Mouse (Mus musculus) forebrain, embryonic 11.5 days (tissue): ENCODE measurements around the gene Bcl2. TPM values are rescaled to one million over a fixed set of nuclear protein-coding genes. Genes with fewer than 3 reads are reported as not detected.

Experiments used
- ATAC-seq: fragments of 200-750 bp; cut with Nextera tagmentation; replicated peaks from 2 replicates; pipeline ENCODE4 v1.8.0; 2017; ENCODE audit warnings: moderate TSS enrichment; ENCODE audit not compliant: low FRiP score
- DNase-seq: peaks from one replicate; pipeline ENCODE4 v3.0.0-alpha.2; 2017; ENCODE audit warnings: low spot score
- H3K27ac ChIP-seq: fragments of 300-500 bp; sonication (generic); 2 replicates; pipeline ENCODE4 v1.5.1; 2014; ENCODE audit warnings: low read depth, low read length
- H3K27me3 ChIP-seq: fragments of 300-500 bp; sonication (generic); 2 replicates; pipeline ENCODE4 v1.6.1; 2014; ENCODE audit warnings: mild to moderate bottlenecking, low read length, mixed read lengths; ENCODE audit not compliant: control insufficient read depth, insufficient read depth
- H3K36me3 ChIP-seq: fragments of 300-500 bp; sonication (generic); 2 replicates; pipeline ENCODE4 v1.6.1; 2014; ENCODE audit warnings: mild to moderate bottlenecking, low read length, moderate library complexity, mixed read lengths; ENCODE audit not compliant: control insufficient read depth, insufficient read depth
- H3K4me1 ChIP-seq: fragments of 300-500 bp; sonication (generic); replicated peaks from 2 replicates; pipeline ENCODE4 v1.6.1; 2014; ENCODE audit warnings: low read length, mixed read lengths; ENCODE audit not compliant: control insufficient read depth, insufficient read depth
- H3K4me2 ChIP-seq: fragments of 300-500 bp; sonication (generic); 2 replicates; pipeline ENCODE4 v1.6.1; 2014; ENCODE audit warnings: low read depth, mild to moderate bottlenecking, low read length, moderate library complexity, mixed read lengths; ENCODE audit not compliant: severe bottlenecking
- H3K4me3 ChIP-seq: fragments of 300-500 bp; sonication (generic); 2 replicates; pipeline ENCODE4 v1.5.1; 2014; ENCODE audit warnings: low read depth, low read length
- H3K9ac ChIP-seq: fragments of 300-500 bp; sonication (generic); 2 replicates; pipeline ENCODE4 v1.6.1; 2014; ENCODE audit warnings: low read length
- H3K9me3 ChIP-seq: fragments of 300-500 bp; sonication (generic); 2 replicates; pipeline ENCODE4 v1.6.1; 2016; ENCODE audit warnings: low read length, mixed read lengths; ENCODE audit not compliant: control insufficient read depth
- WGBS: fragments of 180-500 bp; shearing (Covaris S2); extraction: QIAGEN DNeasy Blood & Tissue Kit; methylation state at CpG from one replicate; pipeline ENCODE4 v1.1.7; 2014; 5-methylcytosine and 5-hydroxymethylcytosine counted together
- polyA plus RNA-seq: library from polyadenylated mRNA; unstranded; fragments of >200 nt; fragmentation: Nextera tagmentation; extraction: Ambion mirVana; gene quantifications from 2 replicates; pipeline ENCODE4 v1.2.1, GENCODE M21; 2014

The Bcl2 gene
- polyA plus RNA-seq, 1 experiment from 2014 or later: 6.9 TPM

- Histone ChIP-seq H3K4me2 (no peak overlapping the region), H3K36me3 (no peaks in the 10 kb centered on the region), H3K27ac (no peak overlapping the region), H3K9me3 (no peaks in the 10 kb centered on the region), H3K27me3 (no peaks in the 10 kb centered on the region), H3K4me1 (peaks cover 5% of the 10 kb centered on the region; the same call in 1 of the 2 replicates), H3K4me3 (no peak overlapping the region), H3K9ac (no peak overlapping the region)
- ATAC-seq: no peak
- WGBS: 85% methylated on average over 2 of the region's 2 CpGs
- DNase-seq: no peak
Measured at GRCm38 (mm10) chr1:106630973-106631372, 83.1 kb downstream of the Bcl2 start.

- Histone ChIP-seq H3K9ac (no peak overlapping the region), H3K27me3 (no peaks in the 10 kb centered on the region), H3K36me3 (no peaks in the 10 kb centered on the region), H3K9me3 (no peaks in the 10 kb centered on the region), H3K27ac (peak overlapping the region; percentile 18; the same call in 1 of the 2 replicates), H3K4me3 (no peak overlapping the region), H3K4me1 (peaks cover 5% of the 10 kb centered on the region; the same call in 1 of the 2 replicates), H3K4me2 (no peak overlapping the region)
- WGBS: 21% methylated on average over 4 of the region's 4 CpGs
- ATAC-seq: peak; percentile 53
- DNase-seq: no peak
Measured at GRCm38 (mm10) chr1:106629931-106630682, 84.0 kb downstream of the Bcl2 start.

- Histone ChIP-seq H3K4me3 (no peak overlapping the region), H3K36me3 (no peaks in the 10 kb centered on the region), H3K4me2 (no peak overlapping the region), H3K4me1 (peaks cover 5% of the 10 kb centered on the region; the same call in 1 of the 2 replicates), H3K9ac (no peak overlapping the region), H3K9me3 (no peaks in the 10 kb centered on the region), H3K27me3 (no peaks in the 10 kb centered on the region), H3K27ac (no peak overlapping the region)
- ATAC-seq (peak; percentile 29), DNase-seq (no peak)
- 12% methylated on average over 4 of the region's 4 CpGs for WGBS
Measured at GRCm38 (mm10) chr1:106629470-106629830, 84.6 kb downstream of the Bcl2 start.

GRCm38 (mm10) chr1:106628718-106629469, 85.2 kb downstream of the Bcl2 start:
- DNase-seq (peak; percentile 54), ATAC-seq (peak; percentile 59; the same call in 1 of the 2 replicates)

GRCm38 (mm10) chr1:106628279-106628678, 85.8 kb downstream of the Bcl2 start:
- Histone ChIP-seq H3K36me3 (no peaks in the 10 kb centered on the region), H3K27me3 (no peaks in the 10 kb centered on the region)

More at GRCm38 (mm10) chr1:106628718-106629469, 85.2 kb downstream of the Bcl2 start:
- Histone ChIP-seq H3K27me3 (no peaks in the 10 kb centered on the region), H3K36me3 (no peaks in the 10 kb centered on the region), H3K4me2 (no peak overlapping the region), H3K9ac (no peak overlapping the region), H3K27ac (no peak overlapping the region), H3K4me3 (no peak overlapping the region), H3K4me1 (peaks cover 5% of the 10 kb centered on the region; the same call in 1 of the 2 replicates), H3K9me3 (no peaks in the 10 kb centered on the region)
- 42% methylated on average over 3 of the region's 3 CpGs for WGBS

GRCm38 (mm10) chr1:106627241-106627640, 86.8 kb downstream of the Bcl2 start:
- Histone ChIP-seq H3K27me3 (no peaks in the 10 kb centered on the region), H3K27ac (no peak overlapping the region), H3K9me3 (no peaks in the 10 kb centered on the region), H3K36me3 (no peaks in the 10 kb centered on the region), H3K9ac (no peak overlapping the region), H3K4me2 (no peak overlapping the region), H3K4me3 (no peak overlapping the region), H3K4me1 (peaks cover 5% of the 10 kb centered on the region; the same call in 1 of the 2 replicates)
- ATAC-seq (no peak), DNase-seq (no peak)
- 78% methylated on average over 5 of the region's 5 CpGs for WGBS

More at GRCm38 (mm10) chr1:106628279-106628678, 85.8 kb downstream of the Bcl2 start:
- no peak overlapping the region for H3K27ac ChIP-seq
- no peak overlapping the region for H3K9ac ChIP-seq
- H3K4me1 ChIP-seq: peaks cover 5% of the 10 kb centered on the region; the same call in 1 of the 2 replicates
- H3K4me3 ChIP-seq: no peak overlapping the region
- no peaks in the 10 kb centered on the region for H3K9me3 ChIP-seq
- ATAC-seq (no peak), DNase-seq (no peak)
- H3K4me2 ChIP-seq: no peak overlapping the region

- Histone ChIP-seq H3K27ac (no peak overlapping the region), H3K4me1 (no peaks in the 10 kb centered on the region), H3K4me3 (no peak overlapping the region), H3K36me3 (no peaks in the 10 kb centered on the region), H3K9me3 (no peaks in the 10 kb centered on the region), H3K4me2 (no peak overlapping the region), H3K27me3 (no peaks in the 10 kb centered on the region), H3K9ac (no peak overlapping the region)
- 76% methylated on average over 3 of the region's 3 CpGs for WGBS
- DNase-seq (no peak), ATAC-seq (no peak)
Measured at GRCm38 (mm10) chr1:106620174-106620931, 93.7 kb downstream of the Bcl2 start.

- no peaks in the 10 kb centered on the region for H3K27me3 ChIP-seq
- H3K4me3 ChIP-seq: no peak overlapping the region
- DNase-seq: no peak
- no peaks in the 10 kb centered on the region for H3K4me1 ChIP-seq
- H3K27ac ChIP-seq: no peak overlapping the region
- WGBS: 86% methylated on average over 3 of the region's 3 CpGs
- no peaks in the 10 kb centered on the region for H3K36me3 ChIP-seq
- H3K9ac ChIP-seq: no peak overlapping the region
- no peaks in the 10 kb centered on the region for H3K9me3 ChIP-seq
- no peak overlapping the region for H3K4me2 ChIP-seq
- no peak for ATAC-seq
Measured at GRCm38 (mm10) chr1:106618814-106619213, 95.3 kb downstream of the Bcl2 start.
